Mouse (Mus musculus): ENCODE measurements around the gene Nr2f2. TPM values are rescaled to one million over a fixed set of nuclear protein-coding genes. Genes with fewer than 3 reads are reported as not detected.

Gene Nr2f2
- total RNA-seq, 1 experiment from 2014 or later: not detected

- no peak for ATAC-seq (replicated peaks in 1 of 2; ENCODE audit: insufficient read depth in 1 of 2, low FRiP score in 2 of 2, low TSS enrichment in 1 of 2, low read depth in 1 of 2, poor library complexity in 2 of 2, severe bottlenecking in 2 of 2)
These were observed 9.6 kb downstream of the Nr2f2 start for GRCm38 (mm10) chr7:70356691-70357515.

- ATAC-seq (replicated peaks in 1 of 2; ENCODE audit: insufficient read depth in 1 of 2, low FRiP score in 2 of 2, low TSS enrichment in 1 of 2, low read depth in 1 of 2, poor library complexity in 2 of 2, severe bottlenecking in 2 of 2): no peak
These were observed 10.6 kb downstream of the Nr2f2 start for GRCm38 (mm10) chr7:70355691-70356568.

GRCm38 (mm10) chr7:70355357-70355620 lies 11.2 kb downstream of the Nr2f2 start:
- no peak for ATAC-seq (replicated peaks in 1 of 2; ENCODE audit: insufficient read depth in 1 of 2, low FRiP score in 2 of 2, low TSS enrichment in 1 of 2, low read depth in 1 of 2, poor library complexity in 2 of 2, severe bottlenecking in 2 of 2)

GRCm38 (mm10) chr7:70354606-70355356 lies 11.8 kb downstream of the Nr2f2 start:
- no peak for ATAC-seq (replicated peaks in 1 of 2; ENCODE audit: insufficient read depth in 1 of 2, low FRiP score in 2 of 2, low TSS enrichment in 1 of 2, low read depth in 1 of 2, poor library complexity in 2 of 2, severe bottlenecking in 2 of 2)

GRCm38 (mm10) chr7:70353151-70353550 lies 13.4 kb downstream of the Nr2f2 start:
- ATAC-seq (replicated peaks in 1 of 2; ENCODE audit: insufficient read depth in 1 of 2, low FRiP score in 2 of 2, low TSS enrichment in 1 of 2, low read depth in 1 of 2, poor library complexity in 2 of 2, severe bottlenecking in 2 of 2): no peak

- ATAC-seq (replicated peaks in 1 of 2; ENCODE audit: insufficient read depth in 1 of 2, low FRiP score in 2 of 2, low TSS enrichment in 1 of 2, low read depth in 1 of 2, poor library complexity in 2 of 2, severe bottlenecking in 2 of 2): no peak
These were observed 13.9 kb downstream of the Nr2f2 start for GRCm38 (mm10) chr7:70352617-70353016.

- no peak for ATAC-seq (replicated peaks in 1 of 2; ENCODE audit: insufficient read depth in 1 of 2, low FRiP score in 2 of 2, low TSS enrichment in 1 of 2, low read depth in 1 of 2, poor library complexity in 2 of 2, severe bottlenecking in 2 of 2)
These were observed 14.5 kb downstream of the Nr2f2 start for GRCm38 (mm10) chr7:70351981-70352560.

GRCm38 (mm10) chr7:70350781-70351551 lies 15.6 kb downstream of the Nr2f2 start:
- ATAC-seq (replicated peaks in 1 of 2; ENCODE audit: insufficient read depth in 1 of 2, low FRiP score in 2 of 2, low TSS enrichment in 1 of 2, low read depth in 1 of 2, poor library complexity in 2 of 2, severe bottlenecking in 2 of 2): no peak

- ATAC-seq (replicated peaks in 1 of 2; ENCODE audit: insufficient read depth in 1 of 2, low FRiP score in 2 of 2, low TSS enrichment in 1 of 2, low read depth in 1 of 2, poor library complexity in 2 of 2, severe bottlenecking in 2 of 2): no peak
These were observed 16.4 kb downstream of the Nr2f2 start for GRCm38 (mm10) chr7:70349981-70350670.

GRCm38 (mm10) chr7:70348977-70349615 lies 17.4 kb downstream of the Nr2f2 start:
- no peak for ATAC-seq (replicated peaks in 1 of 2; ENCODE audit: insufficient read depth in 1 of 2, low FRiP score in 2 of 2, low TSS enrichment in 1 of 2, low read depth in 1 of 2, poor library complexity in 2 of 2, severe bottlenecking in 2 of 2)

- no peak for ATAC-seq (replicated peaks in 1 of 2; ENCODE audit: insufficient read depth in 1 of 2, low FRiP score in 2 of 2, low TSS enrichment in 1 of 2, low read depth in 1 of 2, poor library complexity in 2 of 2, severe bottlenecking in 2 of 2)
These were observed 18.2 kb downstream of the Nr2f2 start for GRCm38 (mm10) chr7:70348064-70348976.

- ATAC-seq (replicated peaks in 1 of 2; ENCODE audit: insufficient read depth in 1 of 2, low FRiP score in 2 of 2, low TSS enrichment in 1 of 2, low read depth in 1 of 2, poor library complexity in 2 of 2, severe bottlenecking in 2 of 2): no peak
These were observed 18.9 kb downstream of the Nr2f2 start for GRCm38 (mm10) chr7:70347618-70347958.

GRCm38 (mm10) chr7:70346951-70347617 lies 19.5 kb downstream of the Nr2f2 start:
- ATAC-seq (replicated peaks in 1 of 2; ENCODE audit: insufficient read depth in 1 of 2, low FRiP score in 2 of 2, low TSS enrichment in 1 of 2, low read depth in 1 of 2, poor library complexity in 2 of 2, severe bottlenecking in 2 of 2): no peak

- peak; percentile 67 to 70 for ATAC-seq (replicated peaks in 1 of 2; ENCODE audit: insufficient read depth in 1 of 2, low FRiP score in 2 of 2, low TSS enrichment in 1 of 2, low read depth in 1 of 2, poor library complexity in 2 of 2, severe bottlenecking in 2 of 2)
These were observed 20.5 kb downstream of the Nr2f2 start for GRCm38 (mm10) chr7:70346010-70346536.
